ENCODE assay signal across 8 mouse cellular contexts in genomic region chr14:21369127-21369526, GRCm38 (mm10).
DNase-seq lines count a peak whose midpoint lies in the region; ATAC-seq and TF ChIP-seq lines count a peak whose summit lies in the region.

No protein-coding gene starts in this region.

- H3K36me3 ChIP-seq in forebrain, postnatal 0 days (ENCODE audit: insufficient read depth) = no peaks in the 10 kb centered on the region
- H3K36me3 ChIP-seq in lung, embryonic 16.5 days (ENCODE audit: control insufficient read depth, insufficient read depth, low read length) = no peaks in the 10 kb centered on the region

- peak; percentile 97 for ATAC-seq in forebrain, postnatal 0 days
- peak; percentile 95 for ATAC-seq in lung, embryonic 16.5 days (ENCODE audit: low read depth)

- no peaks in the 10 kb centered on the region for H3K27me3 ChIP-seq in forebrain, postnatal 0 days (ENCODE audit: insufficient read depth, low read length)
- H3K27me3 ChIP-seq in lung, embryonic 16.5 days (ENCODE audit: control insufficient read depth, insufficient read depth, low read depth, low read length) = no peaks in the 10 kb centered on the region

- no peak for TF ChIP-seq CTCF in forebrain, postnatal 0 days (IDR thresholded peaks at IDR 0.05; ENCODE audit: low read depth)

- DNase-seq in MN1 (ENCODE audit: low spot score) = peak; percentile 94
- peak; percentile 6 for DNase-seq in c-Kit-positive CD71-negative TER-119-negative erythroid progenitor cells, embryonic 14.5 days (ENCODE audit: low read depth)
- DNase-seq in forebrain, postnatal 0 days = peak; percentile 94
- DNase-seq in heart, postnatal 4 days = peak; percentile 90
- peak; percentile 85 to 96 for DNase-seq in layer of hippocampus, adult 18-20 months (ENCODE audit: low spot score in 2 of 2)
- peak; percentile 73 for DNase-seq in retina, embryonic 14.5 days (ENCODE audit: low spot score)
- no peak for DNase-seq in thymus, postnatal 10 days (ENCODE audit: low spot score in 2 of 2)

- peak overlapping the region; percentile 89 for H3K27ac ChIP-seq in forebrain, postnatal 0 days (ENCODE audit: low read depth, low read length)
- no peak overlapping the region for H3K27ac ChIP-seq in lung, embryonic 16.5 days (ENCODE audit: low read length)

- peaks cover 23% of the 10 kb centered on the region for H3K4me1 ChIP-seq in forebrain, postnatal 0 days (ENCODE audit: insufficient read depth)
- H3K4me1 ChIP-seq in lung, embryonic 16.5 days (replicated peaks; ENCODE audit: control insufficient read depth, insufficient read depth, low read length) = peaks cover 5% of the 10 kb centered on the region; the same call in 1 of the 2 replicates

- no peak overlapping the region for H3K4me3 ChIP-seq in forebrain, postnatal 0 days (ENCODE audit: low read depth, low read length)
- no peak overlapping the region for H3K4me3 ChIP-seq in lung, embryonic 16.5 days (ENCODE audit: low read length)

- WGBS in forebrain, postnatal 0 days = 2% methylated on average over 5 of the region's 5 CpGs
- 7% methylated on average over 5 of the region's 5 CpGs for WGBS in lung, embryonic 16.5 days

- peak overlapping the region; percentile 10; the same call in 1 of the 2 replicates for H3K9ac ChIP-seq in forebrain, postnatal 0 days
- no peak overlapping the region for H3K9ac ChIP-seq in lung, embryonic 16.5 days (ENCODE audit: low read length)

- H3K9me3 ChIP-seq in forebrain, postnatal 0 days (ENCODE audit: low read length) = no peaks in the 10 kb centered on the region
- no peaks in the 10 kb centered on the region for H3K9me3 ChIP-seq in lung, embryonic 16.5 days (ENCODE audit: control insufficient read depth, low read length)

- peak overlapping the region; percentile 14; the same call in 1 of the 2 replicates for H3K4me2 ChIP-seq in forebrain, postnatal 0 days (ENCODE audit: low read depth)
- H3K4me2 ChIP-seq in lung, embryonic 16.5 days (ENCODE audit: low read depth, low read length) = no peak overlapping the region

Comparison
In these comparisons a context has a peak if more than half of its experiments do, and no peak if none do; other contexts are left out.
1. DNase-seq: peak in MN1 (single experiment), c-Kit-positive CD71-negative TER-119-negative erythroid progenitor cells, embryonic 14.5 days (single experiment), forebrain, postnatal 0 days (single experiment), heart, postnatal 4 days (single experiment), layer of hippocampus, adult 18-20 months (2 of 2) and retina, embryonic 14.5 days (single experiment); none in thymus, postnatal 10 days (0 of 2).